ENCODE assay signal across 22 mouse cellular contexts in the genomic region with DNA sequence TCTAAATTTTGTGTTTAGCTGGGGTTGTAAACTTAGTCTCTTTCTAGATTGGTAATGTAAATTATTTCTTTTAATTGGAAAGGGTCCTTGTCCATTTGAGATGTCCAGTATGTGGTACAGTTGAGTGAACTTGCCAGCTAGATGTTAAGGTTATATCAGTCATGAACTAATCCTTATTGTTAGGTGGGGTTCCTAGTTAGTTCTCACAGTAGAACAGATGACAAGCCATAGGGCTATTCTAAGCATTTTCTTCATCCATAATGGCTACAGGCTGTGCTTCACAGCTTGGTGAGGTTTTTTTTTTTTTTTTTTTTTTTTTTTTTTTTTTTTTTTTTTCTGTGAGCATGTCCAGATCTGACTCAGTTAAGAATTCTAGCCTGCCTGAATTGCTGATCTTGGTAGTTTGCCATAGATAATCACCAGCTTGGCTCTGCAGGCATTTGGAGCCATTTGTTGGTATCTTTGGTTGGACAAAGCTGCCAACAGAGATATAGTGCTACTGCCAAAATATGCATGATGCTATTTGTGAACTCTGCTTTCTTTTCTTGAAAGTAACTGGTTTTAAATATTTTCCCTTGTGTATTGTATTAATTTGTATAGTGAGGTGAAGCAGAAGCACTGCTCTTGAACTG.
DNase-seq lines count a peak whose midpoint lies in the region; ATAC-seq and TF ChIP-seq lines count a peak whose summit lies in the region.
"Had no signal": no experiment of that assay in that cellular context is flagged by ENCODE, and none has a peak within 500 bp of the region (broad histone marks: within the 10 kb centered on the region; RNA-seq: fewer than 3 reads in every experiment).

No protein-coding gene starts in this region.

- H3K4me3 ChIP-seq in forebrain, embryonic 14.5 days (ENCODE audit: low read depth, low read length): no peak overlapping the region
- H3K4me3 ChIP-seq in forebrain, embryonic 16.5 days (replicated peaks; ENCODE audit: low read length): no peak overlapping the region
- no peak overlapping the region for H3K4me3 ChIP-seq in midbrain, postnatal 0 days (ENCODE audit: low read depth, low read length)
- no peak overlapping the region for H3K4me3 ChIP-seq in midbrain, embryonic 11.5 days (ENCODE audit: low read depth, low read length)
- no peak overlapping the region for H3K4me3 ChIP-seq in hindbrain, embryonic 16.5 days (ENCODE audit: low read length)
- H3K4me3 ChIP-seq: embryonic facial prominence, embryonic 12.5 days; heart, embryonic 10.5 days; hindbrain, embryonic 10.5 days; liver, embryonic 13.5 days; megakaryocyte, embryonic 14.5 days; neural tube, embryonic 12.5 days had no signal

- TF ChIP-seq CTCF in midbrain, postnatal 0 days (IDR thresholded peaks at IDR 0.05): no peak

- peak; percentile 23 for DNase-seq in forebrain, embryonic 14.5 days (ENCODE audit: low spot score)
- peak; percentile 6 for DNase-seq in midbrain, postnatal 0 days (ENCODE audit: low spot score)
- DNase-seq in midbrain, embryonic 11.5 days (ENCODE audit: low spot score, missing footprints): no peak
- DNase-seq in cerebellum, adult 9-11 months: peak; percentile 83
- no peak for DNase-seq in embryo, embryonic 10 days (ENCODE audit: low spot score)
- DNase-seq in thymus, postnatal 36 days: no peak
- DNase-seq: adrenal gland, postnatal 25 days; kidney, adult 2 months; liver, embryonic 13.5 days; lung, adult 2 months; lung, postnatal 36 days; midbrain, embryonic 14.5 days; retina, postnatal 1 day; thymus, postnatal 14 days had no signal

- no peak for ATAC-seq in forebrain, embryonic 14.5 days
- ATAC-seq in forebrain, embryonic 16.5 days: no peak
- no peak for ATAC-seq in midbrain, postnatal 0 days (ENCODE audit: low FRiP score)
- no peak for ATAC-seq in midbrain, embryonic 11.5 days (ENCODE audit: low FRiP score)
- no peak for ATAC-seq in hindbrain, embryonic 16.5 days

- no peak overlapping the region for H3K9ac ChIP-seq in forebrain, embryonic 14.5 days (ENCODE audit: low read length)
- H3K9ac ChIP-seq in forebrain, embryonic 16.5 days (replicated peaks; ENCODE audit: low read depth, low read length): no peak overlapping the region
- H3K9ac ChIP-seq in midbrain, postnatal 0 days (replicated peaks; ENCODE audit: low read length, poor library complexity, severe bottlenecking): no peak overlapping the region
- H3K9ac ChIP-seq in midbrain, embryonic 11.5 days (ENCODE audit: low read length): no peak overlapping the region
- H3K9ac ChIP-seq in hindbrain, embryonic 16.5 days (ENCODE audit: low read depth, low read length): no peak overlapping the region
- H3K9ac ChIP-seq: embryonic facial prominence, embryonic 12.5 days; liver, embryonic 13.5 days; neural tube, embryonic 12.5 days had no signal

- H3K36me3 ChIP-seq in forebrain, embryonic 14.5 days (ENCODE audit: control insufficient read depth, insufficient read depth, low read length): no peaks in the 10 kb centered on the region
- no peaks in the 10 kb centered on the region for H3K36me3 ChIP-seq in forebrain, embryonic 16.5 days (ENCODE audit: control insufficient read depth, insufficient read depth)
- H3K36me3 ChIP-seq in midbrain, postnatal 0 days (ENCODE audit: insufficient read depth, low read length): no peaks in the 10 kb centered on the region
- no peaks in the 10 kb centered on the region for H3K36me3 ChIP-seq in midbrain, embryonic 11.5 days (ENCODE audit: control insufficient read depth, insufficient read depth, low read length)
- no peaks in the 10 kb centered on the region for H3K36me3 ChIP-seq in hindbrain, embryonic 16.5 days (ENCODE audit: control insufficient read depth, insufficient read depth, low read length)
- H3K36me3 ChIP-seq: embryonic facial prominence, embryonic 12.5 days; heart, embryonic 10.5 days; hindbrain, embryonic 10.5 days; liver, embryonic 13.5 days; neural tube, embryonic 12.5 days had no signal

- no peaks in the 10 kb centered on the region for H3K9me3 ChIP-seq in forebrain, embryonic 14.5 days (replicated peaks; ENCODE audit: control insufficient read depth, low read length)
- no peaks in the 10 kb centered on the region for H3K9me3 ChIP-seq in forebrain, embryonic 16.5 days (ENCODE audit: control insufficient read depth, low read length)
- H3K9me3 ChIP-seq in midbrain, postnatal 0 days (ENCODE audit: low read length): no peaks in the 10 kb centered on the region
- H3K9me3 ChIP-seq in midbrain, embryonic 11.5 days (ENCODE audit: control insufficient read depth, low read length): no peaks in the 10 kb centered on the region
- H3K9me3 ChIP-seq in hindbrain, embryonic 16.5 days (ENCODE audit: control insufficient read depth, low read length): no peaks in the 10 kb centered on the region
- H3K9me3 ChIP-seq: embryonic facial prominence, embryonic 12.5 days; heart, embryonic 10.5 days; hindbrain, embryonic 10.5 days; liver, embryonic 13.5 days; megakaryocyte, embryonic 14.5 days; neural tube, embryonic 12.5 days had no signal

- H3K27me3 ChIP-seq in forebrain, embryonic 14.5 days (replicated peaks; ENCODE audit: control insufficient read depth, insufficient read depth, low read length): no peaks in the 10 kb centered on the region
- no peaks in the 10 kb centered on the region for H3K27me3 ChIP-seq in forebrain, embryonic 16.5 days (replicated peaks; ENCODE audit: control insufficient read depth, insufficient read depth, low read length)
- H3K27me3 ChIP-seq in midbrain, postnatal 0 days (ENCODE audit: insufficient read depth, low read length): no peaks in the 10 kb centered on the region
- H3K27me3 ChIP-seq in midbrain, embryonic 11.5 days (ENCODE audit: control insufficient read depth, insufficient read depth, low read length): no peaks in the 10 kb centered on the region
- H3K27me3 ChIP-seq in hindbrain, embryonic 16.5 days (replicated peaks; ENCODE audit: control insufficient read depth, insufficient read depth, low read length): no peaks in the 10 kb centered on the region
- H3K27me3 ChIP-seq: embryonic facial prominence, embryonic 12.5 days; liver, embryonic 13.5 days; megakaryocyte, embryonic 14.5 days; neural tube, embryonic 12.5 days had no signal

- no peak overlapping the region for H3K27ac ChIP-seq in forebrain, embryonic 14.5 days (ENCODE audit: low read depth, low read length)
- H3K27ac ChIP-seq in forebrain, embryonic 16.5 days (ENCODE audit: low read length): no peak overlapping the region
- H3K27ac ChIP-seq in midbrain, postnatal 0 days (ENCODE audit: low read depth, low read length): no peak overlapping the region
- no peak overlapping the region for H3K27ac ChIP-seq in midbrain, embryonic 11.5 days (ENCODE audit: low read depth, low read length)
- no peak overlapping the region for H3K27ac ChIP-seq in hindbrain, embryonic 16.5 days (ENCODE audit: low read depth, low read length)
- H3K27ac ChIP-seq: embryonic facial prominence, embryonic 12.5 days; heart, embryonic 10.5 days; hindbrain, embryonic 10.5 days; kidney, postnatal 0 days; liver, embryonic 13.5 days; neural tube, embryonic 12.5 days had no signal

- no peak overlapping the region for H3K4me2 ChIP-seq in forebrain, embryonic 14.5 days (ENCODE audit: low read length)
- no peak overlapping the region for H3K4me2 ChIP-seq in forebrain, embryonic 16.5 days (ENCODE audit: low read length)
- H3K4me2 ChIP-seq in midbrain, postnatal 0 days (ENCODE audit: low read depth, low read length, poor library complexity, severe bottlenecking): no peak overlapping the region
- no peak overlapping the region for H3K4me2 ChIP-seq in midbrain, embryonic 11.5 days
- H3K4me2 ChIP-seq in hindbrain, embryonic 16.5 days (ENCODE audit: low read length): no peak overlapping the region
- H3K4me2 ChIP-seq: embryonic facial prominence, embryonic 12.5 days; liver, embryonic 13.5 days; neural tube, embryonic 12.5 days had no signal

- H3K4me1 ChIP-seq in forebrain, embryonic 14.5 days (ENCODE audit: control insufficient read depth, insufficient read depth, low read length): no peaks in the 10 kb centered on the region
- H3K4me1 ChIP-seq in forebrain, embryonic 16.5 days (replicated peaks; ENCODE audit: control insufficient read depth, insufficient read depth, low read length): no peaks in the 10 kb centered on the region
- no peaks in the 10 kb centered on the region for H3K4me1 ChIP-seq in midbrain, postnatal 0 days (ENCODE audit: insufficient read depth, low read length)
- H3K4me1 ChIP-seq in midbrain, embryonic 11.5 days (ENCODE audit: control insufficient read depth, insufficient read depth, low read length): no peaks in the 10 kb centered on the region
- H3K4me1 ChIP-seq in hindbrain, embryonic 16.5 days (ENCODE audit: control insufficient read depth, insufficient read depth, low read depth, low read length): no peaks in the 10 kb centered on the region
- H3K4me1 ChIP-seq: embryonic facial prominence, embryonic 12.5 days; heart, embryonic 10.5 days; hindbrain, embryonic 10.5 days; liver, embryonic 13.5 days; megakaryocyte, embryonic 14.5 days; neural tube, embryonic 12.5 days had no signal

Comparison
In these comparisons a context has a peak if more than half of its experiments do, and no peak if none do; other contexts are left out.
1. DNase-seq: peak in forebrain, embryonic 14.5 days (single experiment), midbrain, postnatal 0 days (single experiment) and cerebellum, adult 9-11 months (single experiment); none in midbrain, embryonic 11.5 days (single experiment), embryo, embryonic 10 days (single experiment) and thymus, postnatal 36 days (0 of 2).